Comparison of ENCODE assay signal across 8 mouse cellular contexts in genomic region chr7:30169583-30170282, GRCm38 (mm10). TPM values are rescaled to one million over a fixed set of nuclear protein-coding genes. Genes with fewer than 3 reads are reported as not detected.
DNase-seq lines count a peak whose midpoint lies in the region; ATAC-seq and TF ChIP-seq lines count a peak whose summit lies in the region.

Gene Zfp146 (minus strand): TSS chr7:30169750.

- H3K27ac ChIP-seq in cortical plate, adult 2 months (ENCODE audit: insufficient read depth, low read length): peak within 1 kb of the TSS; percentile 85

- peaks cover 15% of the 10 kb centered on the region for H3K9me3 ChIP-seq in megakaryocyte, embryonic 14.5 days

- peak; percentile 93 for ATAC-seq in activated CD4-positive, CD25-positive, alpha-beta regulatory T cell, adult 4 months

- H3K36me3 ChIP-seq in megakaryocyte, embryonic 14.5 days (replicated peaks; ENCODE audit: low read length): peaks cover 35% of the 10 kb centered on the region

- DNase-seq in gastrocnemius, adult 8-10 months (ENCODE audit: low spot score in 2 of 2): peak; percentile 85
- DNase-seq in hindlimb bud, embryonic 11.5 days (ENCODE audit: extremely low spot score, low read depth, low spot score): peak; percentile 96
- DNase-seq in left cerebral cortex, adult 8-10 months (ENCODE audit: low spot score in 2 of 2): peak; percentile 90 to 93
- DNase-seq in right cerebral cortex, postnatal 10 days (ENCODE audit: low spot score in 2 of 2): peak; percentile 95 to 97
- peak; percentile 78 for DNase-seq in urinary bladder, postnatal 25 days (ENCODE audit: low spot score)

- no peak for TF ChIP-seq CTCF in cortical plate, adult 2 months (IDR thresholded peaks at IDR 0.05; ENCODE audit: extremely low read depth, insufficient read depth, low read length)

- no peaks in the 10 kb centered on the region for H3K27me3 ChIP-seq in megakaryocyte, embryonic 14.5 days (replicated peaks)

- peak within 1 kb of the TSS; percentile 63 for H3K4me3 ChIP-seq in cortical plate, adult 2 months (ENCODE audit: insufficient read depth, low read length)
- H3K4me3 ChIP-seq in megakaryocyte, embryonic 14.5 days (replicated peaks): peak within 1 kb of the TSS; percentile 97

- peak; percentile 68 for TF ChIP-seq POLR2A in cortical plate, adult 2 months (IDR thresholded peaks at IDR 0.05; ENCODE audit: extremely low read depth, insufficient read depth, low read length)

- peaks cover 3% of the 10 kb centered on the region; the same call in 1 of the 2 replicates for H3K4me1 ChIP-seq in cortical plate, adult 2 months (ENCODE audit: control insufficient read depth, insufficient read depth, low read length)
- H3K4me1 ChIP-seq in megakaryocyte, embryonic 14.5 days: peaks cover 30% of the 10 kb centered on the region

RNA-seq across cellular contexts. Expression of gene Zfp146, which starts in this region (rescaled TPM):
- 10 to 100 TPM; 11.4 to 18.0 TPM for polyA plus RNA-seq in activated CD4-positive, CD25-positive, alpha-beta regulatory T cell, adult 4 months (2017; shearing (Covaris generic))
- polyA plus RNA-seq in cortical plate, adult 2 months (2012; rRNA removed): 33.5 and 35.2 TPM in 2 replicates
- 10 to 100 TPM; 22.6 to 31.4 (median 26.4) TPM for total RNA-seq in gastrocnemius, adult 8-10 months (2022)
- 10 to 100 TPM; 45.6 to 47.7 (median 46.7) TPM for total RNA-seq in left cerebral cortex, adult 8-10 months (2022)
- 2.6 TPM in 1 of 2 replicates, not detected in the other for polyA plus RNA-seq in megakaryocyte, embryonic 14.5 days (2012; ENCODE audit: insufficient read depth, low replicate concordance)

Comparison
In these comparisons a context has a peak if more than half of its experiments do, and no peak if none do; other contexts are left out.
1. Peak in every context shown above with its lines: DNase-seq, ATAC-seq, H3K4me3 ChIP-seq and H3K27ac ChIP-seq.